Mouse (Mus musculus): ENCODE results near the gene Terf2.
A peak's percentile ranks its signal among the peaks of the same experiment; 100 is the strongest.

- TF ChIP-seq CTCF (IDR thresholded peaks at IDR 0.05; ENCODE audit: borderline replicate concordance, insufficient read depth, low read length) (no peak), POLR2A (IDR thresholded peaks at IDR 0.05; ENCODE audit: low read depth, low read length) (peak; percentile 78)
These were observed 40.0 kb downstream of the Terf2 start, which contains the start of the genes Cog8 and Nip7 for GRCm38 (mm10) chr8:107056076-107056972.
